Mouse (Mus musculus): ENCODE measurements at regions not wholly inside any gene's neighbourhood (a gene's known extent, or its start where the extent isn't known, plus 50 kb on each side); places are given as distances from the start of the nearest gene placed in this dataset.

- Histone ChIP-seq H3K4me3 (ENCODE audit: control insufficient read depth, low read depth, low read length) (no peak overlapping the region), H3K4me1 (ENCODE audit: control insufficient read depth, insufficient read depth, low read length) (no peaks in the 10 kb centered on the region), H3K27ac (ENCODE audit: control insufficient read depth, insufficient read depth, low read depth, low read length) (no peak overlapping the region), H3K36me3 (ENCODE audit: control insufficient read depth, insufficient read depth, low read length) (no peaks in the 10 kb centered on the region), H3K27me3 (ENCODE audit: control insufficient read depth, insufficient read depth, low read length) (no peaks in the 10 kb centered on the region)
- no peak for TF ChIP-seq CTCF (IDR thresholded peaks at IDR 0.05; ENCODE audit: control insufficient read depth, insufficient read depth, insufficient replicate concordance, low read depth, low read length)
- no peak for TF ChIP-seq POLR2A (IDR thresholded peaks at IDR 0.05; ENCODE audit: control insufficient read depth, low read depth, low read length)
These were observed 244.4 kb downstream of the Drd1 start for GRCm38 (mm10) chr13:53811151-53811550.

GRCm38 (mm10) chr13:53807791-53808525, 247.5 kb downstream of the Drd1 start:
- H3K36me3 ChIP-seq (ENCODE audit: control insufficient read depth, insufficient read depth, low read length) = no peaks in the 10 kb centered on the region
- H3K4me3 ChIP-seq (ENCODE audit: control insufficient read depth, low read depth, low read length) = no peak overlapping the region
- H3K27ac ChIP-seq (ENCODE audit: control insufficient read depth, insufficient read depth, low read depth, low read length) = no peak overlapping the region
- H3K4me1 ChIP-seq (ENCODE audit: control insufficient read depth, insufficient read depth, low read length) = no peaks in the 10 kb centered on the region
- no peaks in the 10 kb centered on the region for H3K27me3 ChIP-seq (ENCODE audit: control insufficient read depth, insufficient read depth, low read length)
- no peak for TF ChIP-seq POLR2A (IDR thresholded peaks at IDR 0.05; ENCODE audit: control insufficient read depth, low read depth, low read length)
- no peak for TF ChIP-seq CTCF (IDR thresholded peaks at IDR 0.05; ENCODE audit: control insufficient read depth, insufficient read depth, insufficient replicate concordance, low read depth, low read length)

GRCm38 (mm10) chr13:53805872-53806271, 249.6 kb downstream of the Drd1 start:
- TF ChIP-seq CTCF (IDR thresholded peaks at IDR 0.05; ENCODE audit: control insufficient read depth, insufficient read depth, insufficient replicate concordance, low read depth, low read length) (no peak), POLR2A (IDR thresholded peaks at IDR 0.05; ENCODE audit: control insufficient read depth, low read depth, low read length) (no peak)
- Histone ChIP-seq H3K27ac (ENCODE audit: control insufficient read depth, insufficient read depth, low read depth, low read length) (no peak overlapping the region), H3K27me3 (ENCODE audit: control insufficient read depth, insufficient read depth, low read length) (no peaks in the 10 kb centered on the region), H3K4me3 (ENCODE audit: control insufficient read depth, low read depth, low read length) (no peak overlapping the region), H3K4me1 (ENCODE audit: control insufficient read depth, insufficient read depth, low read length) (peaks cover 3% of the 10 kb centered on the region; the same call in 1 of the 2 replicates), H3K36me3 (ENCODE audit: control insufficient read depth, insufficient read depth, low read length) (no peaks in the 10 kb centered on the region)

DNA sequence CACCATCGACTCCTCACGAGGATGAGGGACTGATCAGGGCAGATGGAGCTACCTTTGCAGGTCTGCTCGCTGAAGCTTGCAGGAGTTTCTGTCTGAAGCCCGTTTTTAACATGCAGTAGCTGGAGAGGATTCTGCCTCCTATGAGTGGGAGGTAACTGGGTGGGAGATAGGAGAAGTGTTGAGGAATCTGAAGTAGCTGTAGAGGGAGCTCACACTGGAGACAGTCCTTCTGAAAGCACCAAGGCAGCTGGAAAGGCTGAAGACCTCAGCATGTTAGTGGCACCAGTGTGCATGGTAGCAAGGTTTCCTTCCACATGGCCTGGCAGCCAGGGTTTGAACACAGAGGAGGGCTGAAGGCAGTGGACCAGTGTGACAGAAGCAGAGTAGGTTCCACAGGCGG, 254.5 kb downstream of the Drd1 start:
- Histone ChIP-seq H3K27me3 (ENCODE audit: control insufficient read depth, insufficient read depth, low read length) (no peaks in the 10 kb centered on the region), H3K4me1 (ENCODE audit: control insufficient read depth, insufficient read depth, low read length) (peaks cover 10% of the 10 kb centered on the region), H3K27ac (ENCODE audit: control insufficient read depth, insufficient read depth, low read depth, low read length) (no peak overlapping the region), H3K36me3 (ENCODE audit: control insufficient read depth, insufficient read depth, low read length) (no peaks in the 10 kb centered on the region), H3K4me3 (ENCODE audit: control insufficient read depth, low read depth, low read length) (no peak overlapping the region)
- no peak for TF ChIP-seq POLR2A (IDR thresholded peaks at IDR 0.05; ENCODE audit: control insufficient read depth, low read depth, low read length)
- TF ChIP-seq CTCF (IDR thresholded peaks at IDR 0.05; ENCODE audit: control insufficient read depth, insufficient read depth, insufficient replicate concordance, low read depth, low read length) = no peak

- H3K27me3 ChIP-seq (ENCODE audit: control insufficient read depth, insufficient read depth, low read length) = no peaks in the 10 kb centered on the region
- TF ChIP-seq CTCF (IDR thresholded peaks at IDR 0.05; ENCODE audit: control insufficient read depth, insufficient read depth, insufficient replicate concordance, low read depth, low read length) = no peak
- H3K4me1 ChIP-seq (ENCODE audit: control insufficient read depth, insufficient read depth, low read length) = no peaks in the 10 kb centered on the region
- H3K4me3 ChIP-seq (ENCODE audit: control insufficient read depth, low read depth, low read length) = no peak overlapping the region
- H3K36me3 ChIP-seq (ENCODE audit: control insufficient read depth, insufficient read depth, low read length) = no peaks in the 10 kb centered on the region
- H3K27ac ChIP-seq (ENCODE audit: control insufficient read depth, insufficient read depth, low read depth, low read length) = no peak overlapping the region
These were observed 266.7 kb downstream of the Drd1 start for GRCm38 (mm10) chr13:53788809-53789208.

- Histone ChIP-seq H3K36me3 (ENCODE audit: control insufficient read depth, insufficient read depth, low read length) (no peaks in the 10 kb centered on the region), H3K4me3 (ENCODE audit: control insufficient read depth, low read depth, low read length) (no peak overlapping the region), H3K27ac (ENCODE audit: control insufficient read depth, insufficient read depth, low read depth, low read length) (no peak overlapping the region), H3K27me3 (ENCODE audit: control insufficient read depth, insufficient read depth, low read length) (no peaks in the 10 kb centered on the region), H3K4me1 (ENCODE audit: control insufficient read depth, insufficient read depth, low read length) (no peaks in the 10 kb centered on the region)
- TF ChIP-seq CTCF (IDR thresholded peaks at IDR 0.05; ENCODE audit: control insufficient read depth, insufficient read depth, insufficient replicate concordance, low read depth, low read length) (peak; percentile 58; the same call in 1 of the 2 replicates), POLR2A (IDR thresholded peaks at IDR 0.05; ENCODE audit: control insufficient read depth, low read depth, low read length) (no peak)
These were observed 272.0 kb downstream of the Drd1 start for GRCm38 (mm10) chr13:53783492-53783891.

- H3K27me3 ChIP-seq (ENCODE audit: control insufficient read depth, insufficient read depth, low read length) = no peaks in the 10 kb centered on the region
- no peak overlapping the region for H3K27ac ChIP-seq (ENCODE audit: control insufficient read depth, insufficient read depth, low read depth, low read length)
- no peak overlapping the region for H3K4me3 ChIP-seq (ENCODE audit: control insufficient read depth, low read depth, low read length)
- TF ChIP-seq CTCF (IDR thresholded peaks at IDR 0.05; ENCODE audit: control insufficient read depth, insufficient read depth, insufficient replicate concordance, low read depth, low read length) (no peak), POLR2A (IDR thresholded peaks at IDR 0.05; ENCODE audit: control insufficient read depth, low read depth, low read length) (no peak)
- no peaks in the 10 kb centered on the region for H3K36me3 ChIP-seq (ENCODE audit: control insufficient read depth, insufficient read depth, low read length)
- H3K4me1 ChIP-seq (ENCODE audit: control insufficient read depth, insufficient read depth, low read length) = no peaks in the 10 kb centered on the region; the same call in 1 of the 2 replicates
These were observed 276.4 kb downstream of the Drd1 start for GRCm38 (mm10) chr13:53779150-53779549.
